Mouse (Mus musculus) erythroblast, embryonic 14.5 days (primary cell): ENCODE measurements around the gene Carmil2.

Experiments
- GATA1 ChIP-seq: IDR thresholded peaks from 2 replicates; pipeline ENCODE4 v1.6.1; 2012; ENCODE audit warnings: low read length, inconsistent platforms, mixed read lengths
- TAL1 ChIP-seq: IDR thresholded peaks from 3 replicates; pipeline ENCODE4 v1.6.1; 2012; ENCODE audit warnings: low read length, inconsistent platforms, mixed read lengths

DNA sequence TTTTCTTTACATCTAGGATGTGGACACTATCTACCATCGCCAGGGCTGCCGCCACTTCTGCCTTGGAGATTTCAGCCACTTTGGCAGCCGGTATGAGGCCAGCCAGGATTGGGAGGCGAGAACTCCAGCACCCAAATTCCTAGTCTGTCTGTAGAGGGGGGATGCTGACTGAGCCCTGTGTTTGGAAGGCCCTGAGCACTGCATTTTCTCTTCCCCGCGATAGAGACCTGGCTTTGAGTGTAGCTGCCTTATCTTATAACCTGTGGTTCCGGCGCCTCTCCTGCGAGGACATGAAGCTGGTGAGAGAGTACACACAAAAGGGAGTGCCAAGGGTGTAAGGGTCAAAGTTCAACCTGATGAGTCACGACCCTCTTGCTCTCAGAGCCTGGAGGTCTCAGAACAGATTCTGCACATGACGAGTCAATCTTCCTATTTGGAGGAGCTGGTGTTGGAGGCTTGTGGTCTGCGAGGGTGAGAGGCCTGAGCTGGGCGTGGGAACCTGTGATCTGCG is 2.2 kb downstream of the Carmil2 start:
- TF ChIP-seq GATA1, result no peak
- TF ChIP-seq TAL1, result no peak
